Mouse (Mus musculus) urinary bladder, postnatal 10 days (tissue): Measurements from ENCODE around the gene Tmem50b.

ENCODE experiments used
- DNase-seq: peaks from one replicate; pipeline ENCODE4 v3.0.0; 2022; ENCODE audit warnings: low spot score

The Tmem50b gene

DNA sequence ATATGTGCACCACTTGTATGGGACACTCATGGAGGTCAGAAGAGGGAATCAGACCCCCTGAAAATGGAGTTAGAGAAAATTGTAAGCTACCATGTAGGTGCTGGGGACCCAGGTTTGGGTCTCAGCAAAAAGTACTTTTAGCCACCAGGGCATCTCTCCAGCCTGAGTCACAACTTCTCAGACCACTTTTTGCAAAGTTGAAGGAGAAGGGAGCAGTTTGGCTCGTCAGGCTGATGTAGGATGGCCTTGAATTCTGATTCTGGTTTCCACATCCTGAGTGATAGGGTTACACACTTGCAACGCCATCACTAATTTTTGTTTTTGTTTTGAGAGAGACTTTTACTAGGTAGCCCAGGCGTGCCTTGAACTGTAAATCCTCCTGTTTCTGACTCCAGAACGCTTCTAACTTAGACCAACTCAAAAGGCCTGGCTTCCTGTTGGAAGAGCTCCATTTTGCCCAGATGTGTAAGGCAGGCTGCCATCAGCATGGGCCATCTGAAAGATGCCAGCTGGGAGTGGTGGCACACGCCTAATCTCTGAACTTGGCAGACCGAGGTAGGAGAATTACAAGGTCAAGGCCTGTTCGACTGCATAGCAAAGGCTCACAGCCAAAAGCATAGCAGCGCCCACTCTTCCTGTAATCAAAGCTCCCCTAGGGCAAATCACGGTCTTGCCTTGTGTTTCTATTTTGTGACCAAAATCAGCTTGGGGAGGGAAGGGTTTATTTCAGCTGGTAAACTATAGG, 12.1 kb upstream of the Tmem50b start:
- DNase-seq = no peak

DNA sequence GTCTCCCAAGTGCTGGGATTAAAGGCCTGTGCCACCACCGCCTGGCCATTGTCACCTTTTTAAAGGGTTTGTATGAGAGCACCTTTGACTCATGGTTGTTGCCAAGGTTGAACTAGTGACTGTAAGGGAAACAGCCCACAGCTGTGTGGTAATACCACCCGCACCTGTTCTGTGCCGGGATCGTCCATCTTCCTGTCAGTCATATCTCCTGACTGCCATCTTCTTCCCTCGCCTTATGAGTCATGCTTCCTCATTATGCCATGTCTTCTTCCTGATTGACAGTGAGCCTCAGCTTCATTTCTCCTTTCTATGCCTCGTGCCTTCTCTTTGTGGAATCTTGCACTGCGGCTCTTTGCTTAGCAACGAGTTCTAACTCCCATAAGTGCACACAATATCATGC, 9.4 kb upstream of the Tmem50b start:
- no peak for DNase-seq

DNA sequence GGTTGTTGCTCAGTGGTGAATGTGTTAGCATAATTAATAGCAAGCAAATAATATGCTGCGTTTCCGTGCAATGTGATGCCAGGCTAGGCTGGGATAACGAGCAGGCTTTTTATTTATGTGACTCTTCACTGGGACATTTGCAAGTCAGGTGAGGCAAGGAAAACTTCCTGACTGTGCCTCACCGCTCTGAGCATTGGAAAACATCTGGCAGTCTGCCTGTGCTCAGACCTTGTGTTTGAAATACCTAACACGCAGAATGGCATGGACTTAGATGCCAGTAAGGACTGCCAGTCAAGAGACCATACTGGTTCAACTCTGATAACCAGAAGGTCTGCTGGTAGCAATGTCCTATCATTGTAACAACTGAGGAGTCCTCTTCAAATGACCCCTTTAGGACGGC, 7.6 kb upstream of the Tmem50b start:
- no peak for DNase-seq

GRCm38 (mm10) chr16:91601693-91602092, 4.1 kb upstream of the Tmem50b start:
- no peak for DNase-seq

- no peak for DNase-seq
Measured at GRCm38 (mm10) chr16:91601081-91601480, 3.5 kb upstream of the Tmem50b start.

DNA sequence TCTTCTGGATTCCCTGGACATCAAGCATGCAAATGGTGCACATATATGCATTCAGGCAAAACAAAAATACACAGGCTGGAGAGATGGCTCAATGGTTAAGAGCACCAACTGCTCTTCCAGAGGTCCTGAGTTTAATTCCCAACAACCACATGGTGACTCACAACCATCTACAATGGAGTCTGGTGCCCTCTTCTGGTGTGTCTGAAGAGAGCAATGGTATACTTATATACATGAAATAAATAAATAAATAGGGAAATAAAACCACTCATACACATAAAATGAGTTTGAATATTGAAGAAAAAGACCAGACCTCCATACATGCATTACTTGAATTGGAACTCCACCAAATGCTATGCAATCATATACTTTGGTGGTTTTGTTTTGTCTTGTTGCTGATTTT, 1.6 kb upstream of the Tmem50b start:
- DNase-seq = no peak

- no peak for DNase-seq
Measured at GRCm38 (mm10) chr16:91596779-91597671, 575 bp downstream of the Tmem50b start.

DNA sequence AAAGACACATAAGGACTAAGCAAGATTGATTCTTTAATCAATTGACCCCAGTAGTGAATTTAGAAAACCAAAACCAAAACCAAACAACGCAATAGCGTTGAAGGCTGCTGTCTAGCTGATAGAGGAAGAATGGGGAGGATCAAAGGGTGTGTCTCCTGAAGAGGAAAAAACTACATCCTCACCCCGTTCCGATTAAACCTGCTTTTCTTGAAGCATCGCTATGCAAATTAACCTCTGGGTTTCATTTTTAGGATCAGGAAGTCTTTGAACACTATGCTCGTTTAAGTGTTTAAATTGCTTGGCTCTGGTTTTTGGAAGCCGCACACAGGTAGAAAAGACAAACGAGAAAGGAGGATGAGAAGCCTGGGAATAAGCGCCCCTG, 1.2 kb downstream of the Tmem50b start:
- no peak for DNase-seq

DNA sequence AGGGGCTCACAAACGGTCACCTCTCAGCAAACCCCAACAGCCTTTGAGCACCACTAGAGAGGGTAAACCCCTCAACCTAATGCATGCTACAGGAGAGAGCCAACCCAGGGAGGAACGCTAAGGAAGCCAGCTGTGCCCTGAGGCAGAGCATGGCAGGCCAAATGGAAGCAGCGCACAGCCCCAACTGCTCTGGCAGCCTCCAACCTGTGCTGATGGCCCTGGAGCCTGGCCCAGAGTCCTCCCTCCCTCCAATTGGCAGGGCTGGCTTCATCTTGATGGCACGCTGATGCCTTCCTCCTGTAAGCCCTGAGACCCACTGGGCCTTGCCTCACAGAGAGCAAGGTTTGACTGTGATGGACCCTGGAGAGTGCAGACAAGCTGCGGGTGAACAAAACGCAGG, 2.5 kb downstream of the Tmem50b start:
- DNase-seq = no peak

DNA sequence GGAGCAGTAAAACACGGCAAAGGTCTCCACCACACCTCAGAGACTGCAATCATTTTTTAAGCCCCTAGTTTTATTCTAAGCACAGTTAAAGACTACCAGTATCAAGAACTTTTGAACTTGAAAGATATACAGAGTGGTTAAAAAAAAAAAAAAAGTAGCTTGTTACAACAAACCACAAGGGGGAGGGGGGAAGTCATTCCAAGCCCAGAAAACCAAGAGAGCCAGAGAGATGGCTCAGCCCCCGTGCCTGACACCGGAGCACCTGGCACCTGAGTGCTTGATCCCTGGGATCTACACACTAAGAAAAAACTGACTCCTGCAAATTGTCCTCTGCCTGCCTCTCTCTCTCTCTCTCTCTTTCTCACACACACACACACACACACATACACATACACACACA, 4.3 kb downstream of the Tmem50b start:
- no peak for DNase-seq

GRCm38 (mm10) chr16:91592162-91592561, 5.4 kb downstream of the Tmem50b start:
- no peak for DNase-seq

DNA sequence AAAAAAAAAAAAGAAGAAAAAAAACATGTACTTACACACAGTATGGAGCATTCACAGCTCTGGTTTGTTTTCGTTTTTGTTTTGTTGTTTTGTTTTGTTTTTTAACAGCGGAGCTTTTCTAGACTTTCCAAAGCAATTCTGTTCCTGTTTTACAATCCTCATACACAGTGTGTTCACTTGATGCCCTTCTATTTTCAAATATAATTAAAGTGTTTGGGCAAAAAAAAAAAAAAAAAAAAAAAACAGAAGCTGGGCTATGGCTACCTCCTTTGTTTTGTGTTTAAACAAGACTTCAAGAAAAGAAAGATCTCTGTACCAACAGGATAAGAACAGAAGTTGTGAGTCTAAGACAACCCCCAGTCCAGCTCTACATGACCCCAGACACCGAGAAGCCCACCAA, 8.9 kb downstream of the Tmem50b start:
- no peak for DNase-seq

DNA sequence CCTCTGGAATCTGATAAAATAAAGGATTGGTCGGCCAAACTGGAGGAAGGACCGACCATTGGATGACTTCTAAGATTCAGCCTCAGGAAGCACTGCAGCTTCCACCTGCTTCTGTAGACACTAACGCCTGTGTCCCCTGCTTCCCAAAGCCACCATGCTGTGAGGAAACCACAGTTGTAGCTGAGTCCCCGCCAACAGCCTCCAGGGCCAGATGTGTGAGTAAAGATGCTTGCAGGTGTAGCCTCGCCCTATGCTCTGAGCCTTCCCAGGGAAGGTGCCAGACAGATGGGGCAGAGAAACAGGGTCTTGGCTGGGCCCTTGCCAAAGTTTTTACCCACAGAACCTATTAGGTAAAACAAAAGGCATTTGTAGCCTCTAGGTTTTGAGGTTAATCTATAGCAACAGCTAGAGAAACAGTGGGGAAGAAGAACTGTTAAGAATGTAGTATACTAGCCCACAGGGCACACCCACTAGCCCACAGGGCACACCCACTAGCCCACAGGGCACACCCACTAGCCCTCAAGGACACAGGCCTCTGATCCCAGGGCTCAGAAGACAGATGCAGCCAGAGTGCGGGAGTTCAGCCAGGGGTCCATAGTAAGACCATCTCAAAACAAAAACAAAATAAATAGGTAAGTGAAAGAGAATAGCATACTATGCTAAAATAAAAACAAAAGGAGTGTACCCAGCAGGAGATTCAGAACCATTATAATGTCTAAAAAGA, 9.7 kb downstream of the Tmem50b start:
- DNase-seq = no peak

DNA sequence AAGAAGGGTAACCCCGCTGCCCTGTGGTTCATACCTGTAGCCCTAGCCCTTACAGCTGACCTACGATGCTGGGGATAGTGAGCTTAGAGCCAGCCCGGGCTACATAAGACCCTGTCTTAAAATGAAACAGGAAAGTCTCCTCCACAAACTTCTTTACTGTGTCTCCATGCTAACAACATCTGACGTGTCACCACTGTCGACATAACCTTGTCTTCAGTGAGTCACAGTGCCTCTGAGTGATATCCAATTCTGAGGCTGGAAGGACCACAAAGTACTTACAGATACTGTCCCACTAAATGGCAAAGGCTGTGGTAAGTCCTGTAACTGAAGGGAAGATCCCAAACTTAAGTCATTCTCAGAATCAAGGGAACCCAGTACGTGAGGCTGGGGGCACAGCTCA, 11.4 kb downstream of the Tmem50b start:
- no peak for DNase-seq

DNA sequence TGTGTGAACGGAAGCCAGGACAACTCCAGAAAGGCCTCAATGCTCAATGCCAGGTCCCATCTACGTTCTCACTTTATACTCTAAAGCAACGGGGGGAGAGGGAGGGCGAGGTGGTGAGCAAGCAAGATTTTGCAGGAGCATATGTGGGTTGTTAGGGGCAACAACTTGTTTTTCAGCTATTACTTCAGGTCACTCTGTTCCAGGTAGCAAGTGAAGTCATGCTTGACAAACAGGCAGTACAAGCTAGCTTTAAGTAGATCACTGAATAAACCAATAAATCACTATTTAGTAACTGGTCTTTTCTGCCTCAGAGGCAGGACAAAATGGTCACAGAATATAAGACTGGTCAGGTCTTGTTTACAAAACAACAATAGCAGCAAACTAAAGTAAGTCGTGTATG, 12.0 kb downstream of the Tmem50b start:
- DNase-seq = no peak

DNA sequence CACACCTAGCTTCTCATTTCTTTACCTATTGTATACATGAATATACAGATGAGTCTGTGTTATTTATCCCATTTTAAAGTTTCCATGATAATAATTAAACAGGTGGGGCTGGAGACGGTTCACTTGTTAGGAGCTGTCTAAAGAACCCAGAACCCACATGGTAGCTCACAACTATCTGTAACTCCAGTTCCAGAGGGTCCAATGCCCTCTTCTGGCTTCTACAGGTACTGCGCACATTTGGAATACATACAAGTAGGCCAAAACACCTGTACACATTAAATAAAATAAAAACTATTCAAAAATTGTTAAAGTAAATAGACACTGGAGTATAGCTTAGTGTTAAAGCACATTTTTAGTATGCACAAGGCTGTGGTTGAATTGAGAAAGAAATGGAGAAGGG, 15.3 kb downstream of the Tmem50b start:
- no peak for DNase-seq

DNA sequence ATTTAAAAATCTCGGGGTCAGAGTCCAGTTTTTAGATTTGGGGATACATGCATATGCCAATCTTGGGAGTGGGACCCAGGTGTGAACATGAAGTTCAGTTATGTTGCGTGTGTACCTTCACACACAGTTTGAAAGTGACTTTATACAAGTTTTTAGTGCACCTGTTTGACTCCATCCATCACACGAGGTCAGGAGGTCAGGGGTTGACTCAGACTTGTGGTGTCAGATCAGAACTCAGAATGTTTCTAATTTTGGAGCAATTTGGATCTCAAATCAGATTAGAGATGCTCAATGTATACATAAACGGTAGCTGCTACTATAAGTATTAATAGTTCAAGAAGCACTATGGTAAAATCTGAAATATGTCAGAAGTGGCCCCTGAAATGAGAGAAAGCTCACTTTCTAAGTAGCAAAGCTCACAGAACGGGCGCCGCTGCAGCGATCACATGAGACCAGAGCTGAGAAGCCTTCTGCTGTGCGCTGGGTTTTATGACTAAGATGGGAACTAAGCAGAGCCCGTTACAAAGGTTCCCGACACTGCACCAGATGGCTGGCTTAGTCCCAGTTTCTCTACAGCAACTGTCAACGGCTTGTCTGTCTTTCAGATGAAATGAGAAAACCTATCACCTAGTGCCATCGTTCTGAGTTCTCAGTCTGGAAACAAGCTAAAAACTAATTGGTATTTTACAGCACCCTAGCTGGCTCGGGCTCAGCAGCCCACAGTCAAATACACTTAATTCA, 18.4 kb downstream of the Tmem50b start:
- no peak for DNase-seq

GRCm38 (mm10) chr16:91575151-91575550, 22.4 kb downstream of the Tmem50b start:
- no peak for DNase-seq

GRCm38 (mm10) chr16:91571105-91571504, 26.5 kb downstream of the Tmem50b start:
- no peak for DNase-seq

DNA sequence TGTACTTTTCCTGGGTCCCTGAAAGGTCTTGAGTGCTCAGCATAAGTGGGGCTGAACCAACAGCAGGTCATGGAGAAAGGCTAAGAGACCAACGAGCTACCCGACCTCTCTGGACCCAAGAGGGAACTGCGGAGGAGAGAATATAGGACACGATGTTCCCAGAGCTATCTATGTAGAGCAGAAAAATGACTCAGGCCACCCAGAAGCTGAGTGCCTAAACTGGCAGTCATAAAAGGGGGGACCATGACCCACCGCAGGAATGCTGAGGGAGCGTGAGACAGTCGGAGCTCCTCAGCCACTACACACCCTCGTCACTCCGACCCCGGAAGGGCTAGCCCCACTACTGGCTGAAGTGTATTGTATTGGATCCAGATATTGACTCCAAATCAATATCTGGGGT, 28.6 kb downstream of the Tmem50b start:
- no peak for DNase-seq

GRCm38 (mm10) chr16:91566002-91566401, 31.6 kb downstream of the Tmem50b start:
- DNase-seq = no peak

DNA sequence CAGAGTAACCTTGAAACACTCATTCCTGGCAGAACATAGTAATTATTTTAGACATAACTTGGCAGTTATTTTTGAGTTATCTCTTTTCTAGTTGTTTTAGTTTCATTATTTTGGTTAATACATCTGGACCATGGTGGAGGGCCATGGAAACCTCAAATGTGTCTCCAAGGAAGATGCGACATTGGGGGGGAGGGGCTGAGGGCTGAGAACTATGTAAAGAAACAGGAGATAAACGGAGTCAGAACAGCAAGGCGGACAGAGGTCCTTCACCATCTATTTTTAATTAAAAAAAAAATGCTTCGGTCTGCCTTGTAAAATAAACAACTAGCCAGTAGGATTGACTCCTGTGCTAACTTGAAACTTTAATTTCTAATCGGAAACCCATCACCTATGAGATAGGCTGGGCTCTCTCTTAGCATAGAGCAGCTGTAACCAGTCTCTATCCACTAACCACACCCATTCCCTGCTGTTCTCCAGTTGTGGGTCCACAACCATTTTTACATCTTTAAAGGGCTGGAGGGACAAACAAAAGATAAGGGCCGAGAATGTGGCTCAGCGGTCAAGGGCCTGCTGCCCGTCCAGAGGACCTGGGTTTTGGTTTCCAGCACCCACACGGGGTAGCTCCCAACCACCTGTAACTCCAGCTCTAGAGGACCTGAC, 32.2 kb downstream of the Tmem50b start:
- DNase-seq = no peak
